Mouse (Mus musculus): ENCODE results near the gene Fam114a1. TPM values are rescaled to one million over a fixed set of nuclear protein-coding genes. Genes with fewer than 3 reads are reported as not detected.
A peak's percentile ranks its signal among the peaks of the same experiment; 100 is the strongest.

Gene Fam114a1
- total RNA-seq, 2 experiments from 2014 or later: 23.9 to 25.0 TPM

GRCm38 (mm10) chr5:65003946-65004535 lies 34.2 kb downstream of the Fam114a1 start:
- peak in 1 of 2 experiments; percentile 34 for DNase-seq

GRCm38 (mm10) chr5:65005251-65005650 lies 35.4 kb downstream of the Fam114a1 start:
- no peak for DNase-seq

- DNase-seq: peak; percentile 50 to 54
Observed at GRCm38 (mm10) chr5:65006011-65006491, 36.2 kb downstream of the Fam114a1 start.

GRCm38 (mm10) chr5:65011901-65012573 lies 42.2 kb downstream of the Fam114a1 start:
- no peak for DNase-seq

GRCm38 (mm10) chr5:65015508-65015907 lies 45.6 kb downstream of the Fam114a1 start:
- no peak for DNase-seq

- DNase-seq: no peak
Observed at GRCm38 (mm10) chr5:65019109-65019508, 49.2 kb downstream of the Fam114a1 start.

GRCm38 (mm10) chr5:65019823-65020222 lies 50.0 kb downstream of the Fam114a1 start:
- peak; percentile 70 to 82 for DNase-seq

GRCm38 (mm10) chr5:65022006-65022405 lies 52.1 kb downstream of the Fam114a1 start:
- no peak for DNase-seq

- DNase-seq: no peak
Observed at GRCm38 (mm10) chr5:65024641-65025040, 54.8 kb downstream of the Fam114a1 start.

- no peak for DNase-seq
Observed at GRCm38 (mm10) chr5:65025916-65026315, 56.0 kb downstream of the Fam114a1 start.

GRCm38 (mm10) chr5:65026776-65027175 lies 56.9 kb downstream of the Fam114a1 start:
- peak; percentile 62 to 76 for DNase-seq

GRCm38 (mm10) chr5:65028019-65028418 lies 58.1 kb downstream of the Fam114a1 start:
- peak; percentile 57 to 74 for DNase-seq

GRCm38 (mm10) chr5:65036597-65036996 lies 66.7 kb downstream of the Fam114a1 start:
- DNase-seq: no peak

- DNase-seq: peak; percentile 16 to 23
Observed at GRCm38 (mm10) chr5:65038305-65038704, 68.4 kb downstream of the Fam114a1 start.

- DNase-seq: peak; percentile 61 to 75
Observed at GRCm38 (mm10) chr5:65038811-65039571, 69.1 kb downstream of the Fam114a1 start.

- DNase-seq: peak; percentile 59 to 66
Observed at GRCm38 (mm10) chr5:65040463-65040862, 70.6 kb downstream of the Fam114a1 start.

GRCm38 (mm10) chr5:65043407-65043895 lies 73.6 kb downstream of the Fam114a1 start:
- DNase-seq: peak; percentile 47 to 56

- peak; percentile 40 to 61 for DNase-seq
Observed at GRCm38 (mm10) chr5:65045642-65046370, 75.9 kb downstream of the Fam114a1 start.

- DNase-seq: peak in 1 of 2 experiments; percentile 28
Observed at GRCm38 (mm10) chr5:65046442-65047284, 76.8 kb downstream of the Fam114a1 start.

- DNase-seq: no peak
Observed at GRCm38 (mm10) chr5:65047285-65047855, 77.5 kb downstream of the Fam114a1 start.

- peak; percentile 29 to 39 for DNase-seq
Observed at GRCm38 (mm10) chr5:65049880-65050279, 80.0 kb downstream of the Fam114a1 start.

All from adrenal gland, postnatal 36 days (tissue).